Mouse (Mus musculus): ENCODE measurements at regions not wholly inside any gene's neighbourhood (a gene's known extent, or its start where the extent isn't known, plus 50 kb on each side); places are given as distances from the start of the nearest gene placed in this dataset.

- TF ChIP-seq MAFK (IDR thresholded peaks at IDR 0.05; ENCODE audit: insufficient read depth, low read depth, low read length) (no peak), ZC3H11A (IDR thresholded peaks at IDR 0.05; ENCODE audit: borderline replicate concordance, low read depth, low read length) (no peak), CHD2 (IDR thresholded peaks at IDR 0.05; ENCODE audit: low read depth, low read length) (no peak), ZNF384 (IDR thresholded peaks at IDR 0.05; ENCODE audit: low read depth, low read length) (no peak)
Observed at GRCm38 (mm10) chr11:51125166-51125565, 66.1 kb downstream of the Zfp354a start.
